8 mouse cellular contexts compared by ENCODE assay signal in genomic region chr13:23622175-23622671, GRCm38 (mm10). TPM values are rescaled to one million over a fixed set of nuclear protein-coding genes. Genes with fewer than 3 reads are reported as not detected.
A peak's percentile ranks its signal among the peaks of the same experiment; 100 is the strongest.
DNase-seq lines count a peak whose midpoint lies in the region; ATAC-seq lines count a peak whose summit lies in the region.
"Not testable (repeated sequence)": the region's sequence is repeated elsewhere in the genome, so short reads cannot be mapped to it uniquely, and the experiment has no call there.

Gene Hist1h1e, minus strand, starts transcription at chr13:23622558.

- peak; percentile 57 for ATAC-seq in common myeloid progenitor, adult 5-6 weeks (replicated peaks; ENCODE audit: low read depth, poor library complexity, severe bottlenecking)

- not testable (repeated sequence) for H3K27me3 ChIP-seq in megakaryocyte, embryonic 14.5 days (replicated peaks)

- not testable (repeated sequence) for H3K36me3 ChIP-seq in megakaryocyte, embryonic 14.5 days (replicated peaks; ENCODE audit: low read length)

- peak; percentile 85 for DNase-seq in ZHBTc4 (ENCODE audit: low read depth, low spot score)
- DNase-seq in gastrocnemius, adult 8-10 months (ENCODE audit: low spot score in 2 of 2): peak; percentile 75 to 79
- peak; percentile 70 for DNase-seq in hindlimb bud, embryonic 11.5 days (ENCODE audit: extremely low spot score, low read depth, low spot score)
- peak; percentile 74 to 83 for DNase-seq in left cerebral cortex, adult 8-10 months (ENCODE audit: low spot score in 2 of 2)
- peak; percentile 92 for DNase-seq in right cerebral cortex, postnatal 10 days (ENCODE audit: low spot score in 2 of 2)
- peak; percentile 84 for DNase-seq in urinary bladder, postnatal 25 days (ENCODE audit: low spot score)

- peaks cover 32% of the 10 kb centered on the region for H3K4me1 ChIP-seq in megakaryocyte, embryonic 14.5 days

- H3K9me3 ChIP-seq in megakaryocyte, embryonic 14.5 days: not testable (repeated sequence)

- H3K4me3 ChIP-seq in megakaryocyte, embryonic 14.5 days (replicated peaks): peak within 1 kb of the TSS; percentile 92

RNA-seq across cellular contexts. Expression of gene Hist1h1e, which starts in this region (rescaled TPM):
- total RNA-seq in common myeloid progenitor, adult 5-6 weeks (2017): 314 and 326 TPM in 2 replicates
- 10 to 100 TPM; 32.8 to 56.3 (median 49.3) TPM for total RNA-seq in gastrocnemius, adult 8-10 months (2022)
- total RNA-seq in left cerebral cortex, adult 8-10 months (2022): 10 to 100 TPM; 61.9 to 65.4 (median 62.5) TPM
- polyA plus RNA-seq in megakaryocyte, embryonic 14.5 days (2012; ENCODE audit: insufficient read depth, low replicate concordance): 4.7 and 22.2 TPM in 2 replicates

Comparison
In these comparisons a context has a peak if more than half of its experiments do, and no peak if none do; other contexts are left out.
1. Peak in every context shown above with its lines: DNase-seq, ATAC-seq and H3K4me3 ChIP-seq.